Mouse (Mus musculus) liver, embryonic 16.5 days (tissue): ENCODE data around the gene Alk. TPM values are rescaled to one million over a fixed set of nuclear protein-coding genes. Genes with fewer than 3 reads are reported as not detected.

Experiments
- ATAC-seq: fragments of 200-750 bp; cut with Nextera tagmentation; 2 replicates; pipeline ENCODE4 v1.8.0; 2017; ENCODE audit warnings: low read depth, mild to moderate bottlenecking, moderate number of reproducible peaks, moderate library complexity
- H3K27ac ChIP-seq: fragments of 300-500 bp; sonication (generic); 2 replicates; pipeline ENCODE4 v1.5.1; 2014; ENCODE audit warnings: mild to moderate bottlenecking, low read length
- H3K27me3 ChIP-seq: fragments of 300-500 bp; sonication (generic); 2 replicates; pipeline ENCODE4 v1.6.1; 2014; ENCODE audit warnings: low read depth, low read length, mixed read lengths; ENCODE audit not compliant: control insufficient read depth, insufficient read depth
- H3K36me3 ChIP-seq: fragments of 300-500 bp; sonication (generic); 2 replicates; pipeline ENCODE4 v1.6.1; 2014; ENCODE audit warnings: mild to moderate bottlenecking; ENCODE audit not compliant: control insufficient read depth, insufficient read depth
- H3K4me1 ChIP-seq: fragments of 300-500 bp; sonication (generic); 2 replicates; pipeline ENCODE4 v1.6.1; 2014; ENCODE audit warnings: low read depth, low read length, mixed read lengths; ENCODE audit not compliant: control insufficient read depth
- H3K4me2 ChIP-seq: fragments of 300-500 bp; sonication (generic); 2 replicates; pipeline ENCODE4 v1.6.1; 2014; ENCODE audit warnings: low read depth, low read length, mixed read lengths
- H3K4me3 ChIP-seq: fragments of 300-500 bp; sonication (generic); 2 replicates; pipeline ENCODE4 v1.5.1; 2014; ENCODE audit warnings: low read depth, mild to moderate bottlenecking, low read length
- H3K9ac ChIP-seq: fragments of 300-500 bp; sonication (generic); 2 replicates; pipeline ENCODE4 v1.6.1; 2014; ENCODE audit warnings: low read depth, low read length
- H3K9me3 ChIP-seq: fragments of 300-500 bp; sonication (generic); replicated peaks from 2 replicates; pipeline ENCODE4 v1.6.1; 2016; ENCODE audit warnings: low read length; ENCODE audit not compliant: control insufficient read depth
- WGBS: fragments of 180-500 bp; shearing (Covaris S2); extraction: QIAGEN DNeasy Blood & Tissue Kit; methylation state at CpG from one replicate; pipeline ENCODE4 v1.1.7; 2014; ENCODE audit not compliant: insufficient replicate concordance; 5-methylcytosine and 5-hydroxymethylcytosine counted together
- polyA plus RNA-seq: library from polyadenylated mRNA; unstranded; fragments of >200 nt; fragmentation: Nextera tagmentation; extraction: Ambion mirVana; gene quantifications from 2 replicates; pipeline ENCODE4 v1.2.1, GENCODE M21; 2015

Gene Alk
- polyA plus RNA-seq, 1 experiment from 2014 or later = 0.07 TPM

- Histone ChIP-seq H3K9ac (no peak overlapping the region), H3K4me3 (no peak overlapping the region), H3K4me1 (no peaks in the 10 kb centered on the region), H3K27me3 (no peaks in the 10 kb centered on the region), H3K4me2 (no peak overlapping the region), H3K36me3 (no peaks in the 10 kb centered on the region), H3K27ac (no peak overlapping the region), H3K9me3 (no peaks in the 10 kb centered on the region)
- 62% methylated on average over 6 of the region's 6 CpGs for WGBS
- ATAC-seq = no peak
Measured at GRCm38 (mm10) chr17:72276778-72277177, 327.6 kb downstream of the Alk start.

DNA sequence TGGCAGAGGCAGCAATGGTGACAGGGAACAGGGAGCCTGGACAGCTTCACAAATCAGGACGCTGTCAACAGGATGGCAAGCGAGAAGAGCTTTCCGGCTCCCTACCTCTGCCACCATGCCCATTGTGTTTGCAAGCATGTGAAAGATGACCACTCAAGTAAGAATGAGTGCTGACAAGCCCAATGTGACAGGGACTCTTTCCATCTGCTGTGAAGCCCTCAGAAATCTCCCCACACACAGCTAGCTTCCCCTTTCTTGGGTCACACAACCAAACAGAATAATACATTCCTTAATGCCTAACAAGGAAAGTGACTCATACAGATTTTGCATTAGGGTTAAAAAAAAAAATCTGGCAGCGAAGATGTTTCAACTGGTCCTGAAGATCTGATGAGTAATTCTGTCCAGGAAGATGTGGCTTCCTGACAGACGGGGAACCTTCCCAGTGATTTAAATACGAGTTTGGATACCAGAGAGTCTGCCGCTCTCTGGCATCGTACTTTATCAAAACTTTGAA is 329.0 kb downstream of the Alk start:
- ATAC-seq = no peak

DNA sequence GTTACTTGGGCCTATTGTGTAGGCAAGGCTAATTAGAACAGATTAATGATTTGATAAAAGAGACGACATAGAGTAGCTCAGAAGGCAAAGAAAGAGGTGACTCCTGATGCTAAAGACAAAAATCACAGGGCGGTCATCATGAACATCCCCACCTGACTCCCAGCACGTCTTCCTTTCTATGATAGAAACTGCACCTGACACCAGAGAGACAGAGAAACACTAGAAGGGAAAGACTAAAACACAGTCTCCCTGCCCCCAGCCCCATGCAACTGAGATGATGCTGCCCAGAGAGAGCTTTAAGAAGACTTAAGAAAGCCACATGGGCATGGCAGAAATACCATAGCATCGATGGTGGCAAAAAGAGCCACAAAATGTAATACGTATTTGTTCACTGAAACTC is 330.2 kb downstream of the Alk start:
- Histone ChIP-seq H3K9ac (no peak overlapping the region), H3K27me3 (no peaks in the 10 kb centered on the region), H3K36me3 (no peaks in the 10 kb centered on the region), H3K27ac (no peak overlapping the region), H3K4me3 (no peak overlapping the region), H3K4me1 (no peaks in the 10 kb centered on the region), H3K4me2 (no peak overlapping the region), H3K9me3 (no peaks in the 10 kb centered on the region)
- WGBS = 66% methylated on average over 5 of the region's 5 CpGs
- no peak for ATAC-seq

More for the DNA sequence above, 329.0 kb downstream of the Alk start:
- Histone ChIP-seq H3K36me3 (no peaks in the 10 kb centered on the region), H3K9ac (no peak overlapping the region), H3K4me3 (no peak overlapping the region), H3K9me3 (no peaks in the 10 kb centered on the region), H3K27me3 (no peaks in the 10 kb centered on the region), H3K4me2 (no peak overlapping the region), H3K4me1 (no peaks in the 10 kb centered on the region), H3K27ac (no peak overlapping the region)
- WGBS = 49% methylated on average over 8 of the region's 8 CpGs

- Histone ChIP-seq H3K9ac (no peak overlapping the region), H3K36me3 (no peaks in the 10 kb centered on the region), H3K4me3 (no peak overlapping the region), H3K27ac (no peak overlapping the region), H3K4me1 (no peaks in the 10 kb centered on the region), H3K4me2 (no peak overlapping the region), H3K9me3 (no peaks in the 10 kb centered on the region), H3K27me3 (no peaks in the 10 kb centered on the region)
- no peak for ATAC-seq
- WGBS = 61% methylated on average over 1 of the region's 1 CpGs
Measured at GRCm38 (mm10) chr17:72271640-72272039, 332.8 kb downstream of the Alk start.

- Histone ChIP-seq H3K4me3 (no peak overlapping the region), H3K4me1 (no peaks in the 10 kb centered on the region), H3K9me3 (no peaks in the 10 kb centered on the region), H3K9ac (no peak overlapping the region), H3K27ac (no peak overlapping the region), H3K4me2 (no peak overlapping the region), H3K27me3 (no peaks in the 10 kb centered on the region), H3K36me3 (no peaks in the 10 kb centered on the region)
- 52% methylated on average over 5 of the region's 5 CpGs for WGBS
- ATAC-seq = no peak
Measured at GRCm38 (mm10) chr17:72268529-72268928, 335.9 kb downstream of the Alk start.

- 72% methylated on average over 9 of the region's 9 CpGs for WGBS
Measured at GRCm38 (mm10) chr17:72265171-72266022, 339.0 kb downstream of the Alk start.

DNA sequence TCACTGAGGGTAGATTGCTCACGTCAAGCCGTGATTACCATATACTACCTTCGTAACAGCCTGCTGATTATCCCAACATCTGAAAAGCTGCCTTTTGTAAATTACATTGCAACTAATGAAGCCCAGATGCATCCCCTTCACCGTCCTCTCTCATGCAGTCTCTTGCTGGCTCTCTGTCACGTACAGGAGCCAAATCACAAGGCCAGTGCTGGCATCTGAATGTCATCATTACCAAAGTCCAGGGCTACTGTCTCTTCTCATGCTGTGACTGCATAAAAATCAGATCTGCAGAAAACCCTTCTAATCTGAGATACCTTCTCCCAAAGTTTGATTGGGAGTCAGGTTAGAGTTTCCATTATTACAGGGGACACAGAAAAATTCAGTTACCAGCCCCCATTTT is 351.0 kb downstream of the Alk start:
- Histone ChIP-seq H3K9me3 (no peaks in the 10 kb centered on the region), H3K27ac (no peak overlapping the region), H3K36me3 (no peaks in the 10 kb centered on the region), H3K4me1 (no peaks in the 10 kb centered on the region), H3K9ac (no peak overlapping the region), H3K27me3 (no peaks in the 10 kb centered on the region), H3K4me3 (no peak overlapping the region), H3K4me2 (no peak overlapping the region)
- 65% methylated on average over 5 of the region's 5 CpGs for WGBS
- no peak for ATAC-seq

More at GRCm38 (mm10) chr17:72265171-72266022, 339.0 kb downstream of the Alk start:
- Histone ChIP-seq H3K27ac (no peak overlapping the region), H3K9ac (no peak overlapping the region), H3K4me2 (no peak overlapping the region), H3K4me1 (no peaks in the 10 kb centered on the region), H3K27me3 (no peaks in the 10 kb centered on the region), H3K9me3 (no peaks in the 10 kb centered on the region), H3K4me3 (no peak overlapping the region), H3K36me3 (no peaks in the 10 kb centered on the region)
- no peak for ATAC-seq

DNA sequence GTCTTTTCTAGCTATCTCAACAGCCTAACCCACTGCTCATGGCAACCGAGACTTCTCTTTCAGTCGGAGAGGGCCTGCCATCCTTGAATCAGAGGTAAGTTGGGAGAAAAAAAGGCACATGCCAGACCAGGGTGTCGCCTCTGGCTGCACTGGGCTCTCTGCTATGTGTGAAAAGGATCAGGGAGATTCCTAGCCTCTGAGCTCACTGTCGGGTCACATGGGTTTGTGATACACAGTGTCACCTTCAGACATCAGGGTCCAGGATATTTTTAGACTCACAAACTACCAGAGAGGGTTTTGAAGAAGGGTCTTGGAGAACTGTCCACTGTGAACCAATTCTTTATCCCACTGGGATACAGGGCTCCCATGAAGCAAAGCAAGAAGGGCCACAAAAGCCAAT is 352.9 kb downstream of the Alk start:
- Histone ChIP-seq H3K36me3 (no peaks in the 10 kb centered on the region), H3K9me3 (no peaks in the 10 kb centered on the region), H3K27me3 (no peaks in the 10 kb centered on the region), H3K4me1 (no peaks in the 10 kb centered on the region), H3K4me3 (no peak overlapping the region), H3K4me2 (no peak overlapping the region), H3K9ac (no peak overlapping the region), H3K27ac (no peak overlapping the region)
- no peak for ATAC-seq
- 60% methylated on average over 4 of the region's 4 CpGs for WGBS
